Mouse (Mus musculus): Measurements from ENCODE around the gene Tmtc2.

The Tmtc2 gene

DNA sequence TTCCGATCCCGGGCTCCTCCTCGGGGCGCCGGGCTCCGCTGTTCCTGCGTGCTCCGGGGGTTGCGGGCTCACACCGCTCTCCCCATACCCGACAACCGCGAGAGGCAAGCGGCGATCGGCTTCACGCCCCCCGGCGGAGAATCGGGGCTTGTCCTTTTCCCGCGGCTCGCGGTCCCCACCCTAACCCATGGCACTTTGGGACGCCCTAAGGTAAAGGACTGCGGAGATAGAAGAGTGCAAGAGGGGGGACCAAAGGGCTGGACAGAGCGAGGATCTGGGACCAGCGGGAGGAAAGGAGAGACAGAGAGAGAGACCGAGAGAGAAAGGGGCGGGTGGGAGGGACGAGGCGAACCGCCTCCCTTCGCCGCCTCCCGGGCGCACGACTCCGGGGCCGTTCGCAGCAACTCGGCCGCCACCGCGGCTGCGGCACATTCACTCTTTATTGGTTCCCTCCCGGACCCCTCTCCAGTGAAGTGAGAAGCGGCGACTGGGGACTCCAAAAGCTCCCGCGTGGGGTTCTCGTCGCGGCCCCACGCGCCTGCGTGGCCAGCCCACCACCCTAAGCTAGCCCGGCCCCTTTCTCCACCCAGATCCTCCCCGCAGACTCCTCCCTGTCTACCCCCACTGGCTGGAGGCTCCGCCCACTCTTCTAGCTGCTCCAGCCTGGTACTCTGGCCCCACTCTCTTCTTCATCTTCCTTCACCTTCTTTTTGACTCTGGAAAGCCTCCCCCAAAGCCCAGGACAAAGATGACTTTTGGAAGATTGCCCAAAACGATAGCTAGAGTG is at the start of gene Tmtc2:
Tmtc2 (minus strand) TSS at position 544 of the 787 bp plus-strand sequence.
- DNase-seq, result peak; percentile 85

DNA sequence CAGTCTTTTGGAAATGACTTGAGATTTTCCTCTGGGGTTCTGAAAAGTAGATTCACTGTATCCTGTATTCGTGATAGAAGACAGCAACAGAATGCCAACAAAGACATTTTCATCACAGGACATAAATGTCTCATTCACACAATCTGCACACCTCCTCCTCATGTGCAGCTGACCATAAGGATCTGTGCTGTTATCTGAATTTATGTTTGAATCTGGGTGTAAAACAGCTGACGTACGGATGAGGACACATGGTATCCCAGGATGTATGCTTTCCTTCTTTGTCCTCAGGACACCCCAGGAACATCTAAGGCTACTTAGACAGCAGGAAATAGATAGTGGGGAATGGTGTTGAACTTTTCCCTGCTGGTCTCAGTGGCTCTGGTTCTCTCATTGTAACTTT is 37.9 kb upstream of the Tmtc2 start:
- DNase-seq, result no peak

DNA sequence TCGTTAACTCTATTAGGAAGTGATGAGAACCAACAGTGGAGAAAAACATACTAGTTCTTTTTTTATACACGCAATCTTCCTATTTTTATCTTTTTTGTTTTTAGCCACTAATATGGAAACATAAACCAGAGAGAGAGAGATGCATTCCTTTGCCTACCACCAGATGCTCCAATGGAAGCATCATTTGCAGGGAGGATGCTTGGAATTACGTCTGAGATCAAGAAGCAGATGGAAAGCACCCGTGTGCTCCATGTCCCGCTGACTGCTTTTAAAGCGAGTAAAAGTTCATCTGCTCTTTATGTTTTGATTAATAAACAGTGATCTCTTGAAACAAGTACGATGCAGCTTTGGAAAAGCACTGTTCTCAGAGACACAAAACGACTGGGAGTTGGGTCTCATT is 24.6 kb upstream of the Tmtc2 start:
- no peak for DNase-seq

DNA sequence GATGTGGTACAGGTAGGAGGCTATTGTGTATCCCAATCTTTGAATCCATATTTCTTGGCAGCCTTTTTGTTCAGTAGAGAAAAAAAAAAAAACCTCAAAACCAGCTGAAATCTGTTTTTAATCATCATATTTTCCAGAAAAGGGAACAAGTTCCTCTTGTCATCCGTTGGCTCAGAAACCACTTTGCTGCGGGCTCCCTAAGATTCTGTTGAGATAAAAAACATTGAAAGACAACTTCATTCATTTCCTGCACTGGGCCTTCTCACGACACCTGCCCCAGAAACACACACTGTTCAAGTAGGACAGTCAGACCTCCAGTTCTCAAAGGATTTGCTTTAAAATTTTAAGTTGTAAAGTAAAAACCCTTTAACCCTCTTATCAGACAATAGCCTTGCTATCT is 23.0 kb upstream of the Tmtc2 start:
- DNase-seq, result no peak

DNA sequence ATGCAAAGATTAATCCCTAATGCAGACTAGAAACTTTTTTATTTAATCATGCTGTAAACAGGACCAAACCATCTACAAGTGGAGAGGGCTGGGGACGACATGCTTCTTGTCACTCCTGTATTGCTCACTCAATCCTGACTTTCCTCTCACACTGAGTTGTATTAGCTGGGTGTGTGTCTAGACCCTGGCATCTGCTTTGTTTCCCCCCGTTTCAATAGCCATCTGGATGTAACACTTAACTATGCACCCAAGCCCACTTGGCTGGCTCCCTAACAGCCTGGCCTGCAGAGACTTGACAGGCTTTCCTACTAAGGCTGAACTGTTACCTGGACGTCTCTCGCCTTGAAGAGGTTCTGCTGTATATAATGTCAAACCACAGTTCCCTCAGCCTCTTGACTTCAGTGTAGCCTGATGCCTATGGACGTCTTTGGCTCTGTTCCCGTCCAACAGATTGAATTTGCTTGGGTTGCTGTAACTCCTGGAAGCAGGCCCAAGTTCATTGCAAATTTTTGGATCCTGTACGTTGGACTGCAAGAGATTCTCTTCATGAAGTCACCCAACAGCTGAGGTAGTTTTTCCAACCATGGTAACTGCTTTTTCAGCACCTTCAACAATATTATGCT is 21.3 kb upstream of the Tmtc2 start:
- DNase-seq, result no peak

DNA sequence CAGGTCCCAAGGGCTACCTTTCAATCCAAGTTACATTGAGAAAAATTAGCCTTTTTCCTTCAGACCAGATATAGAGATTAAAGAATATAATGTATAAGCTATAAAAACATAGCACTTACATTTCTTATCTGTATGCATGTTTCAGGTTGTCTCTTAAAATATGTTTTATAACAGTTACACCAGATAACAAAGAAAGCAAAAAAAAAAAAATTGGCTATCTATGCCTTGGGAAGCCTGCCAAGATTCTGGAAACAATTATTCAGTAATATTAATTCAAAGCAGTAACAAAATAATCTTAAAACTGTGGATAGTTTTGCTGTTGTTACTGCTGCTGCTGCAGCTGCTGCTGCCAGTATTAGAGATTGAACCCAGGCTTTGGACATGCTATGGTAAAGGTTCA is 13.9 kb upstream of the Tmtc2 start:
- no peak for DNase-seq

DNA sequence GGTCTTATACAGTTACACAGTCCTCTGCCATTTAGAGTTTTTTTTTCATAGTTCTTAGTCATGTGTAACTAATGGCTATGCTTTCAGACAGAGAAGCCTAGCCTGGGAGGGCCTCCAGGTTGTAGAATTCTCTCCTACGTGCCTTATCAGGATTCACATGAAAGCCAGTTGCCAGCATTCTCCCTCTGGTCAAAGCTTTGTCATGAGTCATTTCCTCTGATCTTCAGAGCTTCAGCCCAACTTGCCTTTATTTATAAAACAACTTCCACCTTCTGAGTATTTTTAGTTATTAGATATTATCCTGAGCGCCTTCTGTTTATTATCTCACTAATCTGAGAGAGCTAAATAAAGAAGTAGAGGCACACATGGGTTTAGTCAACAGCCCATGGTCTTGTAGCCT is 5.1 kb upstream of the Tmtc2 start:
- DNase-seq, result no peak

DNA sequence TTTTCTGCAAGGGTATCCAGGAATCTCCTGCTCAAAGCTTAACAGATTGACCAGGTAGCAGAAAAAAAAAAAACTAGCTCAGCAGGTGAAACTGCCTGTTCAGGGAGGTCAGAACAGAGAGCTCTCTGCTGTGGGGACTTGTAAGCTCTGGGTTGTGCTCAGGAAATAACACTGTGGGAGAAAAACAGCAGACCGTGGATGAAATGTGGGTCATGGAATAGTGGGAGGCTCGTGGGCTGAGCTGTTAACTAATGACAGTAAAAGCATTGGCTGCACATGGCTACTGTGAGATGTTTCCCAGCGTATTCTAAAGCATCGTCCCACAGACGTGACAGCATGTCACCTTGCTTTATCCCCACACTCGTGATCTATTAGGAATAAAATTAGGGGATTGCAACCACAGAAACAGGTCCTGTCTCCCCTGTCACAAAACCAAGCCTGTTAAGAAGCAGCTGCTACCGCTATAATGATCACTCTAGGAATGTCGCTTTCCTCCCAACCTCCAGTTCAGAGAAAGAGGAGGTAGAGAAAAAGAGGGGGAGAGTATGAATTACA is 4.1 kb upstream of the Tmtc2 start:
- no peak for DNase-seq

DNA sequence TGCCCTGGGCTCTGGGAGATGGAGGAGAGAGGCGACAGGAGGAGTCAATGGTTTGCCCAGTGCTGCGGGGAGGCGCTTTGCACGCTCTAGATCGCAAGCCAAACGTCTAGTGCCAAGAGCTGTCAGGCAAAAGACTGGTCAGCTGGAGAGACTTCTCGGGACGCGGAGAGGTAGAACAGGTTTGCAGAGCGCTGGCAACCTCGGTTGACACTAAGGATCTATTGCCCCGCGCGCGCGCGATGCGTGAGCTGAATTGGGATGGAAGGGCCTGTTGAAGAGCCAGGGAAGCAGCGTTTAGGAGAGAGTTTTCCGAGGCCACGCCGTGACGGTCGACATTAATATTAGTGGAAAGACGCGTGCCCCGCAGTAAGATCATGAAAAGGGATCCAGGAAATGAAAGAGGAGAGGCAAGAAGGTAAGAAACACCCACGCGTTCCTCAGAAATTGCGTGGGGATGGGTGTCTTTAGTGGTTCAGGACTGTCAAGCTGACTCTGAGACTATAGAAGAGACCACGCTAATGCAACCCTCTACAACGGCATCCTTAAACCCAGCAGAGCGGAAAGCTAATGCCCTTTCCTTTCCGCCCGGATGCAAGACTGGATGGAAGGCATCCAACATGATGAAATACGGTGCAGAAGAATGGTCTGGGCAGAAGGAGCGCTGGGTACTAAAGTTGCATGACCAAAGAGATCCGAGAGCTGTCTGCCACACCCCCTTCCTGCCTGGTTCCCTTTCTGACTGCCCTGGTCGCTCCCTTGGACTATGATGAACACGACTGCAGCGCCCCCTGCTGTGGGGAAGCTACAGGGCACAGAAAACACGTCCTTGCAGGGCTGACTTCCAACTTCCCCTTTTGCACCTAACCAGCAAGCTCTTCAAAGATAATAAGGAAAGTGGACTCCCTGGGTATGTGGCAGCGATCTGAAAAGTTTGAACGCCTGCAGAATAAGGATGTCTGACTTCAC is 727 bp upstream of the Tmtc2 start:
- DNase-seq, result peak; percentile 92

DNA sequence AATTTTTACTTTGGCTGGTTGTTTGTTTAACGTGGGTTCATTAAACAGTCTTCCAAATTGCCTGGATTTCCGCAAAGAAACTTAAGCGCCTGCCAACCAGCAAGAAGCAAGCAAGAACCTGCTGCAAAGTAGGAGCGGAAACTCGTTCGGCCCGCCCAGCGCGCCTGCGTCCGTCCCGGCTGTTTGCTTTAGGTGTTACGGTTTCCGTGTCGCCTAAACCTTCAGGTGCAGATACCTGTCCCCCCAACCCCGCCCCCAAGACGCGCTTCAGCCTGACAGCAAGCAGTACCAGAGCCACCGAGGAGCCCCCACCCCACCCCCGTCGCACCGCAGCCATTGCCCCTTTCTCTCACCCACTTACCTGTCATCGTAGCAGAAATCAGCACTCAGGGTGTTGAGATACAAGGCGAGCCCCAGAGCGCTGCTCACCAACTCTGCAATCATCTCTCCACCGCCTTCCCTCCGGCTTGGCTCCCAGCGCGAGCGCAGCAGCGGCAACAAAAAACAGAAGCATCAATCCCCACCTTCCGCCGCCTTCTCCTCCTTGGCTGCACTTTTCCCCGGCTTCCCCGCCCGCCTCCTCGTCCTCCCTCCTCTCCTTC is 844 bp downstream of the Tmtc2 start:
- peak; percentile 55 for DNase-seq

DNA sequence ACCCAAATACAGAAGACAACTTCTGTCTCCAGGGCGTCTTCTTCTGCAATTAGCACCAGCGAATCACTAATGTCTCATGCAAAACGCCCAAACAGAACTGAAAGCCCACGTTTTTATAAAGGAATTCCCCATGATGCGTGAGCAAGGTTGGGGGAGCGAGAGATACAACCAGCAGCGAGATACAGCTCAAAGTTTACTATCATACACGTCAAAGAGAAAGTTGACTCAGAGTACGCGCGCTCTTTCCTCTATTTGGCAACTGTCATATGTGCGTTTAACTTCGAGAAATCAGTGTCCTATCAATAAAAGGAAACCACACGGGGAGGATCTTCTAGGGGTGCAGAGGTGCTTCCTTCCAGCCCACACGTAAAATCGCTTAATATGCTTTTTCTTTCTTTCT is 1.4 kb downstream of the Tmtc2 start:
- DNase-seq, result no peak

DNA sequence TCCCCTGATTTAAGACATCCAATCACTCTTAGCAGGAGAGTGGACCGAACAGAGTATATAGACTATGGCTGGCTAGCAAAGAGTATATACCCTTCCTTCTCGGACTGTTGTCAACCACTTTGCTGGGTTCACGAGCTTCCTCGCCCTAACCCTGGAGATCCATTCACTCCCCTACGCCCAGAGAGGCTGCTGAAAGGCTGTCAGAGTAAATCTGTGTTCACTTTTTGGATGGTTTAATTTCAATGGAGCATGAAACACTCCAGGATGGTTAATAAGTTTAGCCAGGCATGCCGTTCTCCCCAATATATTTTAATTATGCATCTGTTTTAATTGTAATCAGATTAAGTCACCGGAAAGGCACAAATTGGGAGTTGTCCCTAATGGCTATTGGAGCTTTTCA is 1.9 kb downstream of the Tmtc2 start:
- DNase-seq, result no peak

DNA sequence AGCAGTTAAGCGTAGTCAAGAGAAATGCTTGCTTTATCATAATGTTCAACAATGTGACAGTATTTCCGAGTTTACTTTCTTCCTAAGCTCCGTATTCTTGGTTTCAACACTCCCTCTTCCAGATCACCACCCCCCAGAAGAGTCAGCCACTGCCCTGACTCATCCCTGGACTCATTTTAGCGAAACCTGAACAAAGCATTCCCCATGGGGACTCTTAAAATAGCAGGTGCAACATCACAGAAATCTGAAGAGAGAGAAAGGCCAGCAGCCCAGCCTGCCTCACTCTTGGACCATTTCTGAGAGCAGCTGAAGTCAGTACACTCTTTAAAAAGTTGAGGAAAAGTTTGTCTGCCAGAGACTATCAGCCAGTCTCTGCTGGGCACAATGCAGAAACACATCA is 2.4 kb downstream of the Tmtc2 start:
- no peak for DNase-seq

DNA sequence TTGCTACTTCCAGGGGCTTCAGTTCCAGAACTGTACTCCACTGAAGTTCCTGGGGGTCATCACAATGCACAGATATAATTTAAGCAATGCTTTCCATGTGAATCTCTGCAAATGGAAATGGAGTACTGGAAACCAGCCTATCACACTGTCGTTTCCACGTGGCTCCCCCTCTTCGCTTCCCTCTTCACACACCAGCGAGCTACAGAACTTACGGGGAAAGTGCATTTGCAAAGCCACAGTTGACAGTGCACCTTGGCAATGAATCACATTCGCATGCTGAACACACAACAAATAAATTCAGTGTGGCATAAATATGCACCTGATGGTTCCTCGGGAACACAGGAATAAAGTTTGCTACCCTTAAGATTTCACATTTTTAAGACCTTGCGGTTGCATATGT is 3.2 kb downstream of the Tmtc2 start:
- no peak for DNase-seq

DNA sequence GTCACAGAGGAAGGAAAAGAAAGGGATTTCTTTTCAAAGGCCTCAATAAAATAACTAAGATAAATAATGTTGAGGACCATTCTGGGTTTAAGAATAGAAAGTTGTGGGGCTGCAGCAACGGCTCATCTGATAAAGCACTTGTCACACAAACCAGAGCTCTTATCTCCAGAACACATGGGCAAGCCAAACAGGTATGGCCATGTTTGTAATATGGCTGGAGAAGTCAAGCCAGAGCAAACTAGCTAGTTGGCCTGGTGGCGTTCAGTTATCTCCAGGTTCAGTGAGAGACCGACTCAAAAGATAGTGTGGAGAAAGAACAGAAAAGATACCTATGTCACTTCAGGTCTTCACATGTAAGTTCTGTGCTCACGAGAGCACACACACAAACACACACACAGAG is 4.7 kb downstream of the Tmtc2 start:
- DNase-seq, result no peak

DNA sequence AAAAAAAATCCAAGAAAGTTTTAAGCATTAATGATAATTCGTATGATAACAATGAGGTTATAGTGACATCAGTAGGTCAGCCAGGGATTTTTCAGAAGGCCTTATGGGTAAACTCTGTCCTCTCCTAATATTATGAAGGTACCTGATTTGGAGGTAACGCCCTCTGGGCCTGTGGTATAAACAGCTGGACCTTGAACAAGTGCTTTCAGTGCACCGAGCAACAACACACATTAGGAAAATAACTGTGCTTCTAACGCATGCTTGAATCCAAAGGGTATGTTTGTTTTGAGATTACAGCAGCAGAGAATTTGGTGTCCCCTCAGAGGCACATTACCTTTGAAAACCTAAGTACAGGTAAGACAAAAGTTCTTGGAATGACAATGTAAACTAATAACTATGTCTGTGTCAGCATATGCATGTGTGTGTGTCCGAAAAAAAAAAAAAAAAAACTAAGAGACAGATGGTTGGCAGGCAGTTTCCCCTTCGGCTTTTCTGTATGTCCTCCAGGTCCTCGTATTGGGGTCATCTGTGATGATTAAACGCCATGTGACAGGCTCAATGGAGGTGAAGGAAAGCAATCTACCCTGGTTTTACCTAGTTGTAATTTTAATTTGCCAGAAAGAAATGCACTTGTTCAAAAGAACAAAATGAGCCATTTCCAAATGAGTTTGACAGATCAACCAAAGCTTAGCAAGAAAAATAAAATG is 6.3 kb downstream of the Tmtc2 start:
- DNase-seq, result no peak

DNA sequence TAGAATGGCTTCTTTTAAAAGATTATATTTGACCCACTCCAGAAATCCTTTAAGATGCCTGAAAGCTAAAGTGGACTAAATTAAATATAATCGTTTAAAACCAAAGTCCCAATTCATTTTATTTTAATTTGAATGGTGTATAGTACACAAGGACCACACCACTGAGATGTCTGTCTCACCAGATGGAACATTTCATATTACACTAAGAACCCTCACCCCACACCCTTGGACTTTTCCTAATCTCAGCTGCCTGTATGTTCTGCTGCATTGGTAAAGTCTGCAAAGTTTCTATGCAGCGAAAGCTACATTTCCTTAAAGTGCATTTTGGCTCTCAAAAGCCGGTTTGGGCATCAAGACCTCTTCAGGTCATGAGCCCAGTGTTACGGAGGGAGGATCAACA is 12.7 kb downstream of the Tmtc2 start:
- no peak for DNase-seq

DNA sequence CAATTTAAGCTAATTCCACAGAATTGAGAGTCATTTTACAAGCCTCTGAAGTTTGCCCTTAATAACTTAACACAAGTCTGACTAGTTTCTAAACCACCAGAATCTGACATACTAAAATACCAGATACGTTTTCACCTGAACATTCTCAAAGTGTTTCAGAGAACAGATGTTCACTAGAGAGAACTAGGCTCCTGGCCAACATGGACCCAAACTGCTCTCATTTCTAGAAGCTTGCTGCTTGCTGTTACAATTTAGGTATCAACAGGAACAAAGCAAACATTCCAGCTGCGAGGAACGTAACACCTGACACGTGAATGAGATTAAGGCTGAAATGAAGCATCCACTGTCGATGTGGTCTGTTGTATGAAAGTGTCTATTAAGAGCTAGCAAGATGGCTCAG is 16.7 kb downstream of the Tmtc2 start:
- no peak for DNase-seq

DNA sequence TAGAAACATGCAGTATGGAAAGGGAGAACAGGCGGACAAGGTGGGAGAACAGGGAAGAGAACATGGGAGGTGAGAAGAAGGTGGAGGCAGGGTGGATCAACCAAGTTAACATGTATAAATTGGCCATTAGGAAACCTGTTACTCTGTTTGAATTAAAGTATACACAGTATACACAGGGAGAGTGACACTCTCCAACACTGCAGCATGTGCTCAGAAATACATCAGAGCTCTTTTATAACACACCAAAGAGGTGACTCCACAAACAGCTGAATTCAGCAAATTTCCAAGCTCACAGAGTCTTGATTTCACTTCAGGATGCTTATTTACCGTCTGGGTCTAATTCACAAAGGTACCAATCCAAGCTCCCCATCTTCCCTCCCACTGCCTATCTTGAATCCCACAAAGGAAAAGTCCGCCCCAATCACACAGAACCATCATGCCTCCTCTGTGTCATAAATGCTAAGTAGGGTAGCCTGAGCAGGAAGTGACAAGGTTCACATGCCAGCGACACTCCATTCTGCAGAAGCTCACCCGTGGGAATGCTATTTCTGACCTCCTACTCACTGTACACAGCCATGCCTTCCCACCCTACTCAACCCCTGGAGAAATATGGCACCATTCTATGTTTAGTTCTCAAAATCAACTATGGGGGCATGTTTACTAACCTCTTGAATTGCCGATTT is 17.2 kb downstream of the Tmtc2 start:
- no peak for DNase-seq

DNA sequence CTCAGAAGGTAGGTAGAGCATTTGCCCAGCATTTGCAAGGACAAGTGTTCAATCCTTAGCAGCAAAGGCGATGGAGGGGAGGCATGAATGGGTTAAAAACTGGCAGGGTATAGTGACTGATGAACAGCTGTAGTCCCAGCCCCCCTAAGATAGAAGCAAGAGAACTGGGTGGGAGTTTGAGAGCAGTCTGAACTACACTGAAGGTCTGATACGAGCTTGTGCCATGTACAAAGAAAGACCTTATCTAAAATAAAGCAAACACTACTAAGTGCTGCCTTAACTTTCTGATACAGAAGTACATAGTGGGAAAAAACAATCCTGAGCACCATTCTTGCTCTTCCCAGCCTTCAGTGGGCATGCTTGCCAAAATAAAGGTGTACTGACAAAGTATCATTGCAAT is 20.1 kb downstream of the Tmtc2 start:
- DNase-seq, result no peak

DNA sequence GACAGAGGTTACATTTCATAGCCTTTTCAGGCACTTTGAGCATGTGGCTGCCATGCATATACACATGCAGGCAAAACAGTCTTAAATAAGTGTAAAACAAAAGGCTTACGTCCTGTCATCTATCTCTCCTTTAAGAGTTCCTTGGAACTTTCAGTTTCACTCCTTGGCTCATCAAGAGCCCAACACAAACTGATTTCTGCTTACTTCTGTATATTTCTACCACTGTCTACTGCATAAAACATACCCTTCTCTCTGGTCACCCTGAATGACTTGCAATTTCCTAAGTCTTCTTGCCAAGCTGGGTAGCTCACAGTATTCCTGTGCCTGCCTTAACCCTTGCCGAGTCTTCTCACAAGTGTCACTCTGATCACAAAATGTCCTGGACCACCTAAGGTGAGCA is 26.2 kb downstream of the Tmtc2 start:
- DNase-seq, result no peak
